In genomic region chr7:100160006-100160405, GRCm38 (mm10) we compare ENCODE assay signal across 8 mouse cellular contexts. TPM values are rescaled to one million over a fixed set of nuclear protein-coding genes. Genes with fewer than 3 reads are reported as not detected.
DNase-seq lines count a peak whose midpoint lies in the region; ATAC-seq lines count a peak whose summit lies in the region.

No protein-coding gene starts in this region.

- H3K4me1 ChIP-seq in brown adipose tissue, adult 24 weeks (ENCODE audit: control insufficient read depth, insufficient read depth, insufficient read length, low read length): no peaks in the 10 kb centered on the region
- peaks cover 12% of the 10 kb centered on the region for H3K4me1 ChIP-seq in heart, embryonic 15.5 days (replicated peaks)

- no peak for ATAC-seq in heart, embryonic 15.5 days (replicated peaks; ENCODE audit: insufficient number of reproducible peaks, insufficient read depth, low FRiP score, low read depth)
- no peak for ATAC-seq in granulocyte monocyte progenitor cell, adult 5-6 weeks (replicated peaks; ENCODE audit: poor library complexity, severe bottlenecking)

- no peaks in the 10 kb centered on the region for H3K9me3 ChIP-seq in heart, embryonic 15.5 days (replicated peaks)

- no peaks in the 10 kb centered on the region for H3K27me3 ChIP-seq in heart, embryonic 15.5 days

- peak; percentile 9 for DNase-seq in left cerebral cortex, postnatal 4 days
- no peak for DNase-seq in left cerebral cortex, postnatal 14 days (ENCODE audit: low spot score in 2 of 2)
- DNase-seq in lung, postnatal 36 days: peak; percentile 7
- DNase-seq in urinary bladder, postnatal 36 days (ENCODE audit: low spot score in 2 of 2): no peak
- no peak for DNase-seq in layer of hippocampus, adult 9-10 months (ENCODE audit: low spot score)

- peak overlapping the region; percentile 75 for H3K4me3 ChIP-seq in brown adipose tissue, adult 24 weeks (ENCODE audit: insufficient read depth, low read depth, low read length)
- H3K4me3 ChIP-seq in heart, embryonic 15.5 days: peak overlapping the region; percentile 94

- whole genome bisulfite sequencing in heart, embryonic 15.5 days: 64% methylated on average over 7 of the region's 7 CpGs

- H3K36me3 ChIP-seq in heart, embryonic 15.5 days: no peaks in the 10 kb centered on the region

- H3K9ac ChIP-seq in heart, embryonic 15.5 days: peak overlapping the region; percentile 89

- H3K27ac ChIP-seq in brown adipose tissue, adult 24 weeks (replicated peaks; ENCODE audit: low read depth, low read length): peak overlapping the region; percentile 17; the same call in 1 of the 2 replicates
- H3K27ac ChIP-seq in heart, embryonic 15.5 days: peak overlapping the region; percentile 98

- intact Hi-C loops in left cerebral cortex, postnatal 4 days (cut with DNase I): no loop called here
- intact Hi-C loops in left cerebral cortex, postnatal 14 days (cut with DNase I): no loop called here

- H3K4me2 ChIP-seq in heart, embryonic 15.5 days: peak overlapping the region; percentile 97

RNA-seq across cellular contexts. Expression of gene Lipt2, which starts 0.9 kb away (rescaled TPM):
- total RNA-seq in left cerebral cortex, postnatal 4 days (2021): 1 to 10 TPM; 6.8 to 7.6 TPM
- total RNA-seq in left cerebral cortex, postnatal 14 days (2021): 1 to 10 TPM; 4.3 to 5.5 TPM
- 5.9 and 12.3 TPM in 2 replicates for polyA plus RNA-seq in brown adipose tissue, adult 24 weeks (2012; ENCODE audit: insufficient read depth, insufficient read length, missing spikeins)
- 11.2 and 13.7 TPM in 2 replicates for polyA plus RNA-seq in heart, embryonic 15.5 days (2015; fragmentation: Nextera tagmentation; extraction: Ambion mirVana)
- 4.2 and 7.2 TPM in 2 replicates for total RNA-seq in granulocyte monocyte progenitor cell, adult 5-6 weeks (2014; fragmentation: Nextera tagmentation)
- 4.0 and 6.1 TPM in 2 replicates for total RNA-seq in granulocyte monocyte progenitor cell, adult 5-6 weeks (2017)

RNA-seq across cellular contexts. Expression of gene Kcne3, which starts 16.3 kb away (rescaled TPM):
- not detected for total RNA-seq in left cerebral cortex, postnatal 4 days (2021)
- not detected for total RNA-seq in left cerebral cortex, postnatal 14 days (2021)
- polyA plus RNA-seq in brown adipose tissue, adult 24 weeks (2012; ENCODE audit: insufficient read depth, insufficient read length, missing spikeins): not detected in 2 replicates
- 6.7 and 7.4 TPM in 2 replicates for polyA plus RNA-seq in heart, embryonic 15.5 days (2015; fragmentation: Nextera tagmentation; extraction: Ambion mirVana)
- total RNA-seq in granulocyte monocyte progenitor cell, adult 5-6 weeks (2014; fragmentation: Nextera tagmentation): 0.88 and 2.8 TPM in 2 replicates
- 0.95 TPM in 1 of 2 replicates, not detected in the other for total RNA-seq in granulocyte monocyte progenitor cell, adult 5-6 weeks (2017)

RNA-seq across cellular contexts. Expression of gene Pold3, which starts 38.6 kb away (rescaled TPM):
- 10 to 100 TPM; 49.6 to 51.8 TPM for total RNA-seq in left cerebral cortex, postnatal 4 days (2021)
- total RNA-seq in left cerebral cortex, postnatal 14 days (2021): 10 to 100 TPM; 25.7 to 31.7 TPM
- polyA plus RNA-seq in brown adipose tissue, adult 24 weeks (2012; ENCODE audit: insufficient read depth, insufficient read length, missing spikeins): 5.4 and 8.1 TPM in 2 replicates
- 30.7 and 35.6 TPM in 2 replicates for polyA plus RNA-seq in heart, embryonic 15.5 days (2015; fragmentation: Nextera tagmentation; extraction: Ambion mirVana)
- 91.8 and 97.7 TPM in 2 replicates for total RNA-seq in granulocyte monocyte progenitor cell, adult 5-6 weeks (2014; fragmentation: Nextera tagmentation)
- 132 and 140 TPM in 2 replicates for total RNA-seq in granulocyte monocyte progenitor cell, adult 5-6 weeks (2017)

Comparison
In these comparisons a context has a peak if more than half of its experiments do, and no peak if none do; other contexts are left out.
1. DNase-seq: peak in left cerebral cortex, postnatal 4 days (single experiment) and lung, postnatal 36 days (single experiment); none in left cerebral cortex, postnatal 14 days (0 of 2), urinary bladder, postnatal 36 days (0 of 2) and layer of hippocampus, adult 9-10 months (single experiment).